In genomic region chrX:44367646-44368521, GRCm38 (mm10) we compare ENCODE assay signal across 8 mouse cellular contexts. TPM values are rescaled to one million over a fixed set of nuclear protein-coding genes. Genes with fewer than 3 reads are reported as not detected.
DNase-seq lines count a peak whose midpoint lies in the region; ATAC-seq and TF ChIP-seq lines count a peak whose summit lies in the region.

Gene Dcaf12l2, minus strand, starts transcription at chrX:44368342.

- TF ChIP-seq EP300 in liver, postnatal 0 days (IDR thresholded peaks at IDR 0.05; ENCODE audit: low read depth) = no peak

- no peaks in the 10 kb centered on the region for H3K27me3 ChIP-seq in forebrain, embryonic 15.5 days
- no peaks in the 10 kb centered on the region for H3K27me3 ChIP-seq in kidney, embryonic 16.5 days (ENCODE audit: insufficient read depth, low read length)
- no peaks in the 10 kb centered on the region for H3K27me3 ChIP-seq in liver, postnatal 0 days (ENCODE audit: insufficient read depth, low read length)

- TF ChIP-seq CTCF in liver, postnatal 0 days (IDR thresholded peaks at IDR 0.05; ENCODE audit: low read depth) = no peak

- H3K36me3 ChIP-seq in forebrain, embryonic 15.5 days = no peaks in the 10 kb centered on the region
- no peaks in the 10 kb centered on the region for H3K36me3 ChIP-seq in kidney, embryonic 16.5 days (ENCODE audit: insufficient read depth, low read length)
- no peaks in the 10 kb centered on the region for H3K36me3 ChIP-seq in liver, postnatal 0 days (replicated peaks; ENCODE audit: insufficient read depth, low read length)

- peak within 1 kb of the TSS; percentile 71 for H3K4me2 ChIP-seq in forebrain, embryonic 15.5 days (replicated peaks)
- peak within 1 kb of the TSS; percentile 66 for H3K4me2 ChIP-seq in kidney, embryonic 16.5 days (replicated peaks; ENCODE audit: low read depth, low read length)
- peak within 1 kb of the TSS; percentile 58 for H3K4me2 ChIP-seq in liver, postnatal 0 days (ENCODE audit: low read depth, low read length)

- peak within 1 kb of the TSS; percentile 33 for H3K4me3 ChIP-seq in brown adipose tissue, adult 24 weeks (ENCODE audit: insufficient read depth, low read depth, low read length)
- H3K4me3 ChIP-seq in forebrain, embryonic 15.5 days = peak within 1 kb of the TSS; percentile 53
- peak within 1 kb of the TSS; percentile 49 for H3K4me3 ChIP-seq in kidney, embryonic 16.5 days (ENCODE audit: low read length)
- peak within 1 kb of the TSS; percentile 21; the same call in 1 of the 2 replicates for H3K4me3 ChIP-seq in liver, postnatal 0 days (ENCODE audit: low read depth, low read length)

- H3K9me3 ChIP-seq in forebrain, embryonic 15.5 days = no peaks in the 10 kb centered on the region
- 0 out of 2 replicates have a peak, but pooled peaks cover 3% of the 10 kb centered on the region for H3K9me3 ChIP-seq in kidney, embryonic 16.5 days (ENCODE audit: low read length)
- H3K9me3 ChIP-seq in liver, postnatal 0 days (ENCODE audit: low read length) = no peaks in the 10 kb centered on the region

- H3K4me1 ChIP-seq in brown adipose tissue, adult 24 weeks (ENCODE audit: control insufficient read depth, insufficient read depth, insufficient read length, low read length) = no peaks in the 10 kb centered on the region
- H3K4me1 ChIP-seq in forebrain, embryonic 15.5 days = no peaks in the 10 kb centered on the region
- H3K4me1 ChIP-seq in kidney, embryonic 16.5 days (ENCODE audit: insufficient read depth, low read length) = no peaks in the 10 kb centered on the region
- no peaks in the 10 kb centered on the region for H3K4me1 ChIP-seq in liver, postnatal 0 days (ENCODE audit: insufficient read depth)

- WGBS in forebrain, embryonic 15.5 days = 25% methylated on average over 53 of the region's 57 CpGs
- 23% methylated on average over 39 of the region's 57 CpGs for WGBS in kidney, embryonic 16.5 days
- WGBS in liver, postnatal 0 days (ENCODE audit: insufficient replicate concordance) = 18% methylated on average over 40 of the region's 57 CpGs

- peak; percentile 89 for ATAC-seq in forebrain, embryonic 15.5 days (replicated peaks)
- ATAC-seq in kidney, embryonic 16.5 days (ENCODE audit: low FRiP score, low TSS enrichment) = peak; percentile 97
- ATAC-seq in liver, postnatal 0 days = no peak

- DNase-seq in heart, adult 11 months = peak; percentile 73
- no peak for DNase-seq in heart, adult 18-20 months
- DNase-seq in liver, postnatal 0 days = peak; percentile 12
- DNase-seq in right cerebral cortex, postnatal 10 days (ENCODE audit: low spot score in 2 of 2) = peak; percentile 26 to 30
- no peak for DNase-seq in spleen, postnatal 36 days (ENCODE audit: low spot score in 2 of 2)

- H3K9ac ChIP-seq in forebrain, embryonic 15.5 days (replicated peaks) = peak within 1 kb of the TSS; percentile 53
- peak within 1 kb of the TSS; percentile 68 for H3K9ac ChIP-seq in kidney, embryonic 16.5 days (replicated peaks; ENCODE audit: low read length)
- H3K9ac ChIP-seq in liver, postnatal 0 days (replicated peaks) = no peak within 1 kb of the TSS

- H3K27ac ChIP-seq in brown adipose tissue, adult 24 weeks (replicated peaks; ENCODE audit: low read depth, low read length) = no peak within 1 kb of the TSS
- H3K27ac ChIP-seq in forebrain, embryonic 15.5 days (replicated peaks) = no peak within 1 kb of the TSS
- no peak within 1 kb of the TSS for H3K27ac ChIP-seq in kidney, embryonic 16.5 days (ENCODE audit: low read length)
- no peak within 1 kb of the TSS for H3K27ac ChIP-seq in liver, postnatal 0 days (ENCODE audit: low read depth)

RNA-seq across cellular contexts. Expression of gene Dcaf12l2, which starts in this region (rescaled TPM):
- total RNA-seq in heart, adult 18-20 months (2021) = not detected
- not detected in 2 replicates for polyA plus RNA-seq in brown adipose tissue, adult 24 weeks (2012; ENCODE audit: insufficient read depth, insufficient read length, missing spikeins)
- polyA plus RNA-seq in forebrain, embryonic 15.5 days (2015; fragmentation: Nextera tagmentation; extraction: Ambion mirVana) = 1.2 and 1.3 TPM in 2 replicates
- polyA plus RNA-seq in kidney, embryonic 16.5 days (2015; fragmentation: Nextera tagmentation; extraction: Ambion mirVana) = 0.86 and 1.3 TPM in 2 replicates
- polyA plus RNA-seq in liver, postnatal 0 days (2015; fragmentation: Nextera tagmentation; extraction: Ambion mirVana) = 0.06 TPM in 1 of 2 replicates, not detected in the other

Comparison
In these comparisons a context has a peak if more than half of its experiments do, and no peak if none do; other contexts are left out.
1. DNase-seq: peak in heart, adult 11 months (single experiment) and right cerebral cortex, postnatal 10 days (2 of 2); none in heart, adult 18-20 months (0 of 2) and spleen, postnatal 36 days (0 of 2).
2. Peak in DNase-seq, H3K4me3 ChIP-seq and H3K4me2 ChIP-seq in liver, postnatal 0 days; RNA of the gene not detected or under 1 TPM.
3. Peak in every context shown above with its lines, with median percentiles within 50 percentile points of each other: H3K4me3 ChIP-seq and H3K4me2 ChIP-seq.